Mouse (Mus musculus): ENCODE measurements around the gene Vsig8.

- TF ChIP-seq CTCF (IDR thresholded peaks at IDR 0.05; ENCODE audit: insufficient read depth, low read length) (no peak), POLR2A (IDR thresholded peaks at IDR 0.05; ENCODE audit: borderline replicate concordance, extremely low read depth, low read depth, low read length) (no peak)
Observed at GRCm38 (mm10) chr1:172602326-172602725, 46.6 kb downstream of the Vsig8 start, which contains the start of gene Fcrl6.
